Mouse (Mus musculus) liver, embryonic 13.5 days (tissue): ENCODE measurements around the gene Ahdc1. TPM values are rescaled to one million over a fixed set of nuclear protein-coding genes. Genes with fewer than 3 reads are reported as not detected.
A peak's percentile ranks its signal among the peaks of the same experiment; 100 is the strongest.
"Not testable (repeated sequence)": the region's sequence is repeated elsewhere in the genome, so short reads cannot be mapped to it uniquely, and the experiment has no call there.

Experiments used
- ATAC-seq: fragments of 200-750 bp; cut with Nextera tagmentation; 2 replicates; pipeline ENCODE4 v1.8.0; 2017; ENCODE audit warnings: low read depth, mild to moderate bottlenecking, moderate number of reproducible peaks, moderate library complexity
- DNase-seq: peaks from one replicate; pipeline ENCODE4 v3.0.0; 2022
- H3K27ac ChIP-seq: fragments of 300-500 bp; sonication (generic); 2 replicates; pipeline ENCODE4 v1.5.1; 2015; ENCODE audit warnings: moderate library complexity, mild to moderate bottlenecking, inconsistent platforms
- H3K27me3 ChIP-seq: fragments of 300-500 bp; sonication (generic); 2 replicates; pipeline ENCODE4 v1.6.1; 2015; ENCODE audit warnings: mild to moderate bottlenecking, inconsistent platforms
- H3K36me3 ChIP-seq: fragments of 300-500 bp; sonication (generic); 2 replicates; pipeline ENCODE4 v1.6.1; 2015; ENCODE audit warnings: mild to moderate bottlenecking, inconsistent platforms
- H3K4me1 ChIP-seq: fragments of 300-500 bp; sonication (generic); replicated peaks from 2 replicates; pipeline ENCODE4 v1.6.1; 2015; ENCODE audit warnings: inconsistent platforms
- H3K4me2 ChIP-seq: fragments of 300-500 bp; sonication (generic); 2 replicates; pipeline ENCODE4 v1.6.1; 2015; ENCODE audit warnings: inconsistent platforms, mild to moderate bottlenecking, moderate library complexity
- H3K4me3 ChIP-seq: fragments of 300-500 bp; sonication (generic); replicated peaks from 2 replicates; pipeline ENCODE4 v1.5.1; 2015; ENCODE audit warnings: mild to moderate bottlenecking, inconsistent platforms
- H3K9ac ChIP-seq: fragments of 300-500 bp; sonication (generic); 2 replicates; pipeline ENCODE4 v1.6.1; 2015; ENCODE audit warnings: mild to moderate bottlenecking, inconsistent platforms
- H3K9me3 ChIP-seq: fragments of 300-500 bp; sonication (generic); replicated peaks from 2 replicates; pipeline ENCODE4 v1.6.1; 2016; ENCODE audit warnings: inconsistent platforms
- WGBS: fragments of 180-500 bp; shearing (Covaris S2); methylation state at CpG from one replicate; pipeline ENCODE4 v1.1.7; 2015; ENCODE audit not compliant: insufficient replicate concordance; 5-methylcytosine and 5-hydroxymethylcytosine counted together
- polyA plus RNA-seq: library from polyadenylated mRNA; unstranded; fragments of >200 nt; fragmentation: Nextera tagmentation; extraction: Ambion mirVana; gene quantifications from 2 replicates; pipeline ENCODE4 v1.2.1, GENCODE M21; 2015

Ahdc1 gene
- polyA plus RNA-seq, 1 experiment from 2014 or later: 1.3 TPM

GRCm38 (mm10) chr4:132997469-132998237, 13.4 kb upstream of the Ahdc1 start:
- H3K27ac ChIP-seq: no peak overlapping the region
- DNase-seq: no peak
- 0 out of 2 replicates have a peak, but pooled peaks cover 11% of the 10 kb centered on the region for H3K4me1 ChIP-seq
- ATAC-seq: no peak
- H3K9ac ChIP-seq: no peak overlapping the region
- no peaks in the 10 kb centered on the region for H3K9me3 ChIP-seq
- WGBS: 47% methylated on average over 14 of the region's 14 CpGs
- H3K36me3 ChIP-seq: no peaks in the 10 kb centered on the region
- H3K4me2 ChIP-seq: no peak overlapping the region
- no peak overlapping the region for H3K4me3 ChIP-seq
- H3K27me3 ChIP-seq: no peaks in the 10 kb centered on the region

- no peak for ATAC-seq
- Histone ChIP-seq H3K27ac (no peak overlapping the region), H3K9ac (no peak overlapping the region), H3K9me3 (no peaks in the 10 kb centered on the region), H3K36me3 (no peaks in the 10 kb centered on the region), H3K27me3 (no peaks in the 10 kb centered on the region), H3K4me2 (no peak overlapping the region), H3K4me1 (peaks cover 25% of the 10 kb centered on the region), H3K4me3 (no peak overlapping the region)
- 66% methylated on average over 10 of the region's 10 CpGs for WGBS
- no peak for DNase-seq
Measured at GRCm38 (mm10) chr4:133002896-133003295, 8.2 kb upstream of the Ahdc1 start.

DNA sequence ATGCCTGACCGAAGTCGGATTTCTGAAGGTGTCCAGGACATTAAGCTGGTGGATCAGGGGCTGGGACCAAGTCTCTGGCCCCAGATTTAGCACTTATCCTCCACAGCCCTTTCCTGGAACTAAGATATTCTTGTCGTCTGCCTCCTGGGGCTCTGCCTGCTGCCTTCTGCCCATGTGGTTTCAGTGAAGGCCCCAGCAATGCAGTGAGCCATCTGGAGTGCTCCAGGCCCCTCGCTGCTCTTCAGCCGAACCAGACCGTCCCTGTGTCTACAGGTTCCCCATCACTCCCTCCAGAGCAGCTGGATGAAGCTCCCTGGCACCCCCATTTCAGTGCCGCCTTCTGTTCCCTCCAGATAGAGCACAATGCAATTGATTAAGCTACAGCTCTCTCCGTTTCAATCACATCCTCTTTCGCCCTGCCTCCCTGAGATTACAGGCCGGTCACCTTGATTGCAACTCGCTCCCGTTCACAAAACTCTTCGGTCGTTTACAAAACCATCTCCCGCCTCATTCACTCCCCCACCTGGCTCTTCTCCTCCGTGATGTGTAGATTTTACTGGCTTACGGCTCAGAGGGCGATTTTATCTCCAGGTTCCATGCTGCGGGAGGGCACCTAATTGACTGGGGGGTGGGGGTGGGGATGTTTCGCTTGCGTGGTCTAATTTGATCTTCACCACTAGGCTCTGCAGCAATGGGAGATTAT, 7.6 kb upstream of the Ahdc1 start:
- ATAC-seq: no peak
- no peak overlapping the region for H3K27ac ChIP-seq
- H3K36me3 ChIP-seq: no peaks in the 10 kb centered on the region
- no peak for DNase-seq
- no peaks in the 10 kb centered on the region for H3K27me3 ChIP-seq
- H3K4me2 ChIP-seq: no peak overlapping the region
- H3K9ac ChIP-seq: no peak overlapping the region
- peaks cover 30% of the 10 kb centered on the region for H3K4me1 ChIP-seq
- H3K9me3 ChIP-seq: no peaks in the 10 kb centered on the region
- WGBS: 38% methylated on average over 21 of the region's 21 CpGs
- H3K4me3 ChIP-seq: no peak overlapping the region

- no peak for ATAC-seq
- Histone ChIP-seq H3K9me3 (no peaks in the 10 kb centered on the region), H3K36me3 (no peaks in the 10 kb centered on the region), H3K4me2 (no peak overlapping the region), H3K27me3 (peaks cover 11% of the 10 kb centered on the region), H3K27ac (no peak overlapping the region), H3K9ac (no peak overlapping the region), H3K4me3 (no peak overlapping the region), H3K4me1 (peaks cover 46% of the 10 kb centered on the region)
- WGBS: 4% methylated on average over 3 of the region's 3 CpGs
- DNase-seq: peak; percentile 59
Measured at GRCm38 (mm10) chr4:133005233-133005632, 5.8 kb upstream of the Ahdc1 start.

- not testable (repeated sequence) for ATAC-seq, H3K4me2 ChIP-seq, H3K4me3 ChIP-seq, H3K27ac ChIP-seq, H3K9ac ChIP-seq, H3K9me3 ChIP-seq, DNase-seq, H3K36me3 ChIP-seq
- 49% methylated on average over 6 of the region's 6 CpGs for WGBS
- Histone ChIP-seq H3K27me3 (peaks cover 18% of the 10 kb centered on the region), H3K4me1 (peaks cover 53% of the 10 kb centered on the region)
Measured at GRCm38 (mm10) chr4:133005885-133006451, 5.1 kb upstream of the Ahdc1 start.

- peak; percentile 57 for ATAC-seq
- WGBS: 23% methylated on average over 15 of the region's 15 CpGs
- Histone ChIP-seq H3K4me2 (peak overlapping the region; percentile 33), H3K36me3 (no peaks in the 10 kb centered on the region), H3K27ac (peak overlapping the region; percentile 50), H3K4me1 (peaks cover 62% of the 10 kb centered on the region), H3K9ac (peak overlapping the region; percentile 18; the same call in 1 of the 2 replicates), H3K27me3 (peaks cover 36% of the 10 kb centered on the region), H3K4me3 (peak overlapping the region; percentile 25), H3K9me3 (no peaks in the 10 kb centered on the region)
- DNase-seq: peak; percentile 53
Measured at GRCm38 (mm10) chr4:133007513-133008380, 3.3 kb upstream of the Ahdc1 start.

GRCm38 (mm10) chr4:133009131-133009530, 1.9 kb upstream of the Ahdc1 start:
- Histone ChIP-seq H3K4me1 (peaks cover 67% of the 10 kb centered on the region), H3K27me3 (peaks cover 47% of the 10 kb centered on the region)

GRCm38 (mm10) chr4:133009676-133010075, 1.4 kb upstream of the Ahdc1 start:
- 42% methylated on average over 5 of the region's 5 CpGs for WGBS
- Histone ChIP-seq H3K36me3 (no peaks in the 10 kb centered on the region), H3K9me3 (no peaks in the 10 kb centered on the region), H3K27me3 (peaks cover 49% of the 10 kb centered on the region), H3K9ac (no peak overlapping the region), H3K4me1 (peaks cover 72% of the 10 kb centered on the region), H3K4me3 (no peak overlapping the region), H3K4me2 (no peak overlapping the region), H3K27ac (no peak overlapping the region)
- no peak for DNase-seq
- no peak for ATAC-seq

More at GRCm38 (mm10) chr4:133009131-133009530, 1.9 kb upstream of the Ahdc1 start:
- no peaks in the 10 kb centered on the region for H3K36me3 ChIP-seq
- H3K27ac ChIP-seq: no peak overlapping the region
- no peak for ATAC-seq
- DNase-seq: peak; percentile 27
- no peaks in the 10 kb centered on the region for H3K9me3 ChIP-seq
- no peak overlapping the region for H3K9ac ChIP-seq
- H3K4me3 ChIP-seq: no peak overlapping the region
- no peak overlapping the region for H3K4me2 ChIP-seq
- 0% methylated on average over 4 of the region's 4 CpGs for WGBS

DNA sequence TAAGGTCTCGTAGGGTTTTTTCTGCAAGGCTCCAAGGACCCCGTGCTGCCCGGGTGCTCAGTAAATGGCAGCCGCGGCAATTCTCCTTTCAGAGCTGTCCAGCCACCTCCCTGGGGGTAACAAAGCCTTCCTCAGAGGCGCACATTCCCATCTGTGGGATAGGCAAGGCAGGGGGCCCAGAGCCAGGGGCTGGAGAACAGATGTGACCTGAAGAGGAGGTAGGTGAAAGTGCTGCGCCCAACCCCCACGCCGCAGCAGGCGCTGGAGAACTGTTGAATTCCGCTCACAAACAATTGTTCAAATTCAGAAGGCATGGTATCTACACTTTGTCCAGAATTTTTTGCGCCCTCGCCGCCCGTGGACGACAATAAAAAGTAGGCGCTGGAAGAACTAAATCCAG, 449 bp upstream of the Ahdc1 start:
- Histone ChIP-seq H3K9me3 (no peaks in the 10 kb centered on the region), H3K27ac (no peak overlapping the region), H3K9ac (peak overlapping the region; percentile 80), H3K4me1 (peaks cover 81% of the 10 kb centered on the region), H3K36me3 (no peaks in the 10 kb centered on the region), H3K4me2 (peak overlapping the region; percentile 96), H3K27me3 (peaks cover 49% of the 10 kb centered on the region), H3K4me3 (peak overlapping the region; percentile 69)
- 3% methylated on average over 17 of the region's 17 CpGs for WGBS
- DNase-seq: no peak
- ATAC-seq: no peak

- no peaks in the 10 kb centered on the region for H3K36me3 ChIP-seq
- H3K4me1 ChIP-seq: peaks cover 96% of the 10 kb centered on the region
- DNase-seq: no peak
- peak overlapping the region; percentile 80 for H3K9ac ChIP-seq
- peak overlapping the region; percentile 96 for H3K4me2 ChIP-seq
- H3K27ac ChIP-seq: peak overlapping the region; percentile 77
- peaks cover 49% of the 10 kb centered on the region for H3K27me3 ChIP-seq
- under 1% methylated on average over 50 of the region's 84 CpGs for WGBS
- H3K4me3 ChIP-seq: peak overlapping the region; percentile 69
- no peaks in the 10 kb centered on the region for H3K9me3 ChIP-seq
- no peak for ATAC-seq
Measured at GRCm38 (mm10) chr4:133011821-133012775, 1.0 kb downstream of the Ahdc1 start.
